Mouse (Mus musculus): ENCODE measurements around the gene Olfr1257.
"Not testable (repeated sequence)": the region's sequence is repeated elsewhere in the genome, so short reads cannot be mapped to it uniquely, and the experiment has no call there.

The Olfr1257 gene

DNA sequence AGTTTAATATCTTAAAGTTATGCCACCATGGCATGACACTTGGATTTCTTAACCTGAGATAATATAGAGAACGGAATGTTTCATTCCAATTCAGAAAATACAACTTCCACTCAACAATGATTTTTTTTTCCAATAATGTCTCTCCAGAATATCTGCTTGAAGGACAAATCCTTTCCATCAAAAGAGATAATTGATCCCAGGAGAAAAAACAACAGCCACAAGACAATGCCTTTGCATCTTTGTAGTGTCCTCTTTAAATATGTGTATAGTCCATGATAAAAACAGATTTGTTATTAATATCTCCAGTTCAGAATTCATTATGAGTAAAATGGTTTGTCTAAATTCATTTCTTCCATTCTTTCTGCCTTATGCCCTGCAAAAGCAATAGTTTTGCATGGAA lies at the start of gene Olfr1257:
Olfr1257 (plus strand) TSS at position 301 of the 400 bp plus-strand sequence.
- DNase-seq, result no peak

GRCm38 (mm10) chr2:89841455-89841854 lies 36.8 kb upstream of the Olfr1257 start, which contains the start of gene Olfr1256:
Gene Olfr1256 (minus strand): TSS chr2:89841555.
- no peak for DNase-seq

- no peak for DNase-seq
Measured at GRCm38 (mm10) chr2:89848105-89848504, 30.1 kb upstream of the Olfr1257 start, which contains the start of gene Olfr48. Gene Olfr48 (minus strand): TSS chr2:89848205.

GRCm38 (mm10) chr2:89849230-89849629 lies 29.0 kb upstream of the Olfr1257 start:
- no peak for DNase-seq

DNA sequence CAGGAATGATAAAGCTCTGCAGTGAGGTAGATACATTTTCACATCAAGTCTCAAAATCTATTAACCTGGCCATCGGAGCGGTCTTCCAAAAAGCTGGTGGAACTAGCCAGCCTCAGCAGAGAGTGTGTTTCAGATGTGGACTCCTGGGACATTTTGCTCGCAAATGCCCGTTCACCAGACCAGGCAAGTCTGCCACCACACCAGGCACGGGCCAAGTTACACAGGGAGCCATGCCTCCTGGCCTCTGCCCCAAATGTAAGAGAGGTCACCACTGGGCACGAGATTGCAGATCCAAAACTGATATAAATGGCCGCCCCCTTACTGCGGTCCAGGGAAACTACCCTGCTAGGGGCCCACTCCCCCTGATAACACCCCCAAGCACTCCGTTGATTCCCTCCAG lies 34.4 kb downstream of the Olfr1257 start:
- DNase-seq, result not testable (repeated sequence)

GRCm38 (mm10) chr2:89927009-89927408 lies 48.8 kb downstream of the Olfr1257 start, which contains the start of gene Olfr1258:
Gene Olfr1258 (plus strand): TSS chr2:89927309.
- no peak for DNase-seq
